Mouse (Mus musculus) heart, embryonic 16.5 days (tissue): ENCODE data around the gene Irf5. TPM values are rescaled to one million over a fixed set of nuclear protein-coding genes. Genes with fewer than 3 reads are reported as not detected.

Source experiments
- ATAC-seq: fragments of 200-750 bp; cut with Nextera tagmentation; replicated peaks from 2 replicates; pipeline ENCODE4 v1.8.0; 2017; ENCODE audit warnings: moderate number of reproducible peaks; ENCODE audit not compliant: insufficient read depth, low FRiP score; ENCODE audit errors: extremely low read depth
- H3K27ac ChIP-seq: fragments of 300-500 bp; sonication (generic); 2 replicates; pipeline ENCODE4 v1.5.1; 2014; ENCODE audit warnings: mild to moderate bottlenecking, low read length, control low read depth, moderate library complexity
- H3K27me3 ChIP-seq: fragments of 300-500 bp; sonication (generic); 2 replicates; pipeline ENCODE4 v1.6.1; 2014; ENCODE audit warnings: low read length, mixed read lengths; ENCODE audit not compliant: control insufficient read depth, insufficient read depth
- H3K36me3 ChIP-seq: fragments of 300-500 bp; sonication (generic); 2 replicates; pipeline ENCODE4 v1.6.1; 2014; ENCODE audit not compliant: control insufficient read depth, insufficient read depth
- H3K4me1 ChIP-seq: fragments of 300-500 bp; sonication (generic); 2 replicates; pipeline ENCODE4 v1.6.1; 2014; ENCODE audit warnings: low read length, mixed read lengths; ENCODE audit not compliant: control insufficient read depth, insufficient read depth
- H3K4me2 ChIP-seq: fragments of 300-500 bp; sonication (generic); 2 replicates; pipeline ENCODE4 v1.6.1; 2014; ENCODE audit warnings: low read depth, mild to moderate bottlenecking, control low read depth, low read length
- H3K4me3 ChIP-seq: fragments of 300-500 bp; sonication (generic); 2 replicates; pipeline ENCODE4 v1.5.1; 2014; ENCODE audit warnings: mild to moderate bottlenecking, control low read depth, low read length
- H3K9ac ChIP-seq: fragments of 300-500 bp; sonication (generic); 2 replicates; pipeline ENCODE4 v1.6.1; 2014; ENCODE audit warnings: low read length, control low read depth
- H3K9me3 ChIP-seq: fragments of 300-500 bp; sonication (generic); replicated peaks from 2 replicates; pipeline ENCODE4 v1.6.1; 2016; ENCODE audit warnings: low read length; ENCODE audit not compliant: control insufficient read depth
- WGBS: fragments of 180-500 bp; shearing (Covaris S2); extraction: QIAGEN DNeasy Blood & Tissue Kit; methylation state at CpG from one replicate; pipeline ENCODE4 v1.1.7; 2014; 5-methylcytosine and 5-hydroxymethylcytosine counted together
- polyA plus RNA-seq: library from polyadenylated mRNA; unstranded; fragments of >200 nt; fragmentation: Nextera tagmentation; extraction: Ambion mirVana; gene quantifications from 2 replicates; pipeline ENCODE4 v1.2.1, GENCODE M21; 2015

Gene Irf5
- polyA plus RNA-seq, 1 experiment from 2014 or later = 5.7 TPM

- 56% methylated on average over 4 of the region's 4 CpGs for WGBS
- Histone ChIP-seq H3K9ac (no peak overlapping the region), H3K27me3 (peaks cover 13% of the 10 kb centered on the region), H3K9me3 (peaks cover 4% of the 10 kb centered on the region; the same call in 1 of the 2 replicates), H3K4me1 (peaks cover 33% of the 10 kb centered on the region), H3K4me3 (no peak overlapping the region), H3K4me2 (no peak overlapping the region), H3K36me3 (no peaks in the 10 kb centered on the region), H3K27ac (no peak overlapping the region)
- ATAC-seq = no peak
Observed at GRCm38 (mm10) chr6:29530050-29530449, 3.6 kb downstream of the Irf5 start.

- no peak overlapping the region for H3K27ac ChIP-seq
- no peak overlapping the region for H3K9ac ChIP-seq
- no peaks in the 10 kb centered on the region for H3K27me3 ChIP-seq
- 46% methylated on average over 6 of the region's 6 CpGs for WGBS
- 0 out of 2 replicates have a peak, but pooled peaks cover 3% of the 10 kb centered on the region for H3K36me3 ChIP-seq
- peak; percentile 70 for ATAC-seq
- H3K4me1 ChIP-seq = peaks cover 9% of the 10 kb centered on the region; the same call in 1 of the 2 replicates
- no peak overlapping the region for H3K4me3 ChIP-seq
- no peak overlapping the region for H3K4me2 ChIP-seq
- H3K9me3 ChIP-seq = no peaks in the 10 kb centered on the region
Observed at GRCm38 (mm10) chr6:29535316-29535715, 8.9 kb downstream of the Irf5 start.

GRCm38 (mm10) chr6:29536651-29537193 lies 10.3 kb downstream of the Irf5 start:
- Histone ChIP-seq H3K27ac (no peak overlapping the region), H3K27me3 (no peaks in the 10 kb centered on the region), H3K36me3 (peaks cover 5% of the 10 kb centered on the region; the same call in 1 of the 2 replicates), H3K4me1 (peaks cover 9% of the 10 kb centered on the region; the same call in 1 of the 2 replicates), H3K4me2 (no peak overlapping the region), H3K4me3 (no peak overlapping the region), H3K9me3 (no peaks in the 10 kb centered on the region), H3K9ac (no peak overlapping the region)
- 64% methylated on average over 4 of the region's 4 CpGs for WGBS
- no peak for ATAC-seq

GRCm38 (mm10) chr6:29537221-29537620 lies 10.8 kb downstream of the Irf5 start:
- Histone ChIP-seq H3K27me3 (no peaks in the 10 kb centered on the region), H3K4me2 (no peak overlapping the region), H3K9ac (no peak overlapping the region), H3K4me1 (peaks cover 9% of the 10 kb centered on the region; the same call in 1 of the 2 replicates), H3K4me3 (no peak overlapping the region), H3K36me3 (peaks cover 9% of the 10 kb centered on the region), H3K9me3 (no peaks in the 10 kb centered on the region), H3K27ac (no peak overlapping the region)
- ATAC-seq = no peak
- WGBS = 83% methylated on average over 3 of the region's 3 CpGs

- WGBS = 75% methylated on average over 8 of the region's 8 CpGs
- H3K36me3 ChIP-seq = peaks cover 27% of the 10 kb centered on the region
Observed at GRCm38 (mm10) chr6:29539502-29539901, 13.1 kb downstream of the Irf5 start.

GRCm38 (mm10) chr6:29540223-29540622 lies 13.8 kb downstream of the Irf5 start:
- Histone ChIP-seq H3K9ac (no peak overlapping the region), H3K27me3 (no peaks in the 10 kb centered on the region), H3K9me3 (peaks cover 3% of the 10 kb centered on the region; the same call in 1 of the 2 replicates), H3K4me3 (no peak overlapping the region), H3K4me2 (no peak overlapping the region), H3K36me3 (peaks cover 33% of the 10 kb centered on the region), H3K4me1 (peaks cover 7% of the 10 kb centered on the region; the same call in 1 of the 2 replicates), H3K27ac (no peak overlapping the region)
- no peak for ATAC-seq
- WGBS = 87% methylated on average over 6 of the region's 6 CpGs

More at GRCm38 (mm10) chr6:29539502-29539901, 13.1 kb downstream of the Irf5 start:
- H3K4me2 ChIP-seq = no peak overlapping the region
- no peak overlapping the region for H3K4me3 ChIP-seq
- no peaks in the 10 kb centered on the region for H3K27me3 ChIP-seq
- H3K4me1 ChIP-seq = peaks cover 9% of the 10 kb centered on the region; the same call in 1 of the 2 replicates
- no peak overlapping the region for H3K9ac ChIP-seq
- ATAC-seq = no peak
- H3K27ac ChIP-seq = no peak overlapping the region
- H3K9me3 ChIP-seq = no peaks in the 10 kb centered on the region

- Histone ChIP-seq H3K9me3 (peaks cover 3% of the 10 kb centered on the region; the same call in 1 of the 2 replicates), H3K4me2 (no peak overlapping the region), H3K4me3 (no peak overlapping the region), H3K36me3 (peaks cover 40% of the 10 kb centered on the region), H3K27me3 (no peaks in the 10 kb centered on the region), H3K27ac (no peak overlapping the region), H3K9ac (no peak overlapping the region), H3K4me1 (0 out of 2 replicates have a peak, but pooled peaks cover under 1% of the 10 kb centered on the region)
- 94% methylated on average over 1 of the region's 1 CpGs for WGBS
- ATAC-seq = no peak
Observed at GRCm38 (mm10) chr6:29540956-29541355, 14.5 kb downstream of the Irf5 start.

- no peak overlapping the region for H3K4me3 ChIP-seq
- 91% methylated on average over 2 of the region's 2 CpGs for WGBS
- ATAC-seq = no peak
- peaks cover 3% of the 10 kb centered on the region; the same call in 1 of the 2 replicates for H3K9me3 ChIP-seq
- H3K9ac ChIP-seq = no peak overlapping the region
- H3K27ac ChIP-seq = no peak overlapping the region
- no peak overlapping the region for H3K4me2 ChIP-seq
- no peaks in the 10 kb centered on the region for H3K27me3 ChIP-seq
- no peaks in the 10 kb centered on the region for H3K4me1 ChIP-seq
- peaks cover 48% of the 10 kb centered on the region for H3K36me3 ChIP-seq
Observed at GRCm38 (mm10) chr6:29545611-29546010, 19.2 kb downstream of the Irf5 start.

- H3K4me3 ChIP-seq = no peak overlapping the region
- H3K36me3 ChIP-seq = peaks cover 60% of the 10 kb centered on the region
- no peak overlapping the region for H3K27ac ChIP-seq
- H3K4me1 ChIP-seq = no peaks in the 10 kb centered on the region
- H3K4me2 ChIP-seq = no peak overlapping the region
- H3K9ac ChIP-seq = no peak overlapping the region
- H3K27me3 ChIP-seq = no peaks in the 10 kb centered on the region
- H3K9me3 ChIP-seq = peaks cover 3% of the 10 kb centered on the region; the same call in 1 of the 2 replicates
- ATAC-seq = no peak
Observed at GRCm38 (mm10) chr6:29547582-29547981, 21.2 kb downstream of the Irf5 start.
